Mouse (Mus musculus): ENCODE results near the gene Itga7.

GRCm38 (mm10) chr10:128996523-128997040 lies 63.0 kb downstream of the Itga7 start:
- TF ChIP-seq POLR2A (IDR thresholded peaks at IDR 0.05; ENCODE audit: extremely low read depth, insufficient read depth, low read length) (no peak), CTCF (IDR thresholded peaks at IDR 0.05; ENCODE audit: extremely low read depth, insufficient read depth, low read length) (no peak)

Measured in cortical plate, adult 2 months (tissue).